In genomic region chr13:60225276-60225675, GRCm38 (mm10) we compare ENCODE assay signal across 19 mouse cellular contexts. TPM values are rescaled to one million over a fixed set of nuclear protein-coding genes. Genes with fewer than 3 reads are reported as not detected.
DNase-seq lines count a peak whose midpoint lies in the region; ATAC-seq and TF ChIP-seq lines count a peak whose summit lies in the region.
"Had no signal": no experiment of that assay in that cellular context is flagged by ENCODE, and none has a peak within 500 bp of the region (broad histone marks: within the 10 kb centered on the region; RNA-seq: fewer than 3 reads in every experiment).

No protein-coding gene starts in this region.

- peak overlapping the region; percentile 78 for H3K27ac ChIP-seq in kidney, postnatal 0 days
- peak overlapping the region; percentile 96; the same call in 1 of the 2 replicates for H3K27ac ChIP-seq in embryonic facial prominence, embryonic 13.5 days
- H3K27ac ChIP-seq in limb, embryonic 13.5 days = peak overlapping the region; percentile 94
- no peak overlapping the region for H3K27ac ChIP-seq in midbrain, postnatal 0 days (ENCODE audit: low read depth, low read length)
- H3K27ac ChIP-seq: liver, embryonic 14.5 days had no signal

- TF ChIP-seq CTCF in kidney, postnatal 0 days (IDR thresholded peaks at IDR 0.05; ENCODE audit: low read depth) = no peak
- no peak for TF ChIP-seq CTCF in midbrain, postnatal 0 days (IDR thresholded peaks at IDR 0.05)

- no peaks in the 10 kb centered on the region for H3K36me3 ChIP-seq in kidney, postnatal 0 days (ENCODE audit: insufficient read depth, low read length)
- no peaks in the 10 kb centered on the region for H3K36me3 ChIP-seq in embryonic facial prominence, embryonic 13.5 days
- H3K36me3 ChIP-seq in limb, embryonic 13.5 days = no peaks in the 10 kb centered on the region
- no peaks in the 10 kb centered on the region for H3K36me3 ChIP-seq in midbrain, postnatal 0 days (ENCODE audit: insufficient read depth, low read length)
- H3K36me3 ChIP-seq: heart, embryonic 10.5 days had no signal

- no peak overlapping the region for H3K4me3 ChIP-seq in kidney, postnatal 0 days (replicated peaks; ENCODE audit: low read depth, low read length)
- no peak overlapping the region for H3K4me3 ChIP-seq in embryonic facial prominence, embryonic 13.5 days
- H3K4me3 ChIP-seq in limb, embryonic 13.5 days = no peak overlapping the region
- H3K4me3 ChIP-seq in midbrain, postnatal 0 days (ENCODE audit: low read depth, low read length) = no peak overlapping the region

- no peak overlapping the region for H3K4me2 ChIP-seq in kidney, postnatal 0 days (ENCODE audit: low read length)
- H3K4me2 ChIP-seq in embryonic facial prominence, embryonic 13.5 days = no peak overlapping the region
- no peak overlapping the region for H3K4me2 ChIP-seq in limb, embryonic 13.5 days (replicated peaks)
- no peak overlapping the region for H3K4me2 ChIP-seq in midbrain, postnatal 0 days (ENCODE audit: low read depth, low read length, poor library complexity, severe bottlenecking)
- H3K4me2 ChIP-seq: midbrain, embryonic 11.5 days had no signal

- peaks cover 5% of the 10 kb centered on the region; the same call in 1 of the 2 replicates for H3K4me1 ChIP-seq in kidney, postnatal 0 days (replicated peaks; ENCODE audit: insufficient read depth, low read length)
- peaks cover 40% of the 10 kb centered on the region for H3K4me1 ChIP-seq in embryonic facial prominence, embryonic 13.5 days
- peaks cover 49% of the 10 kb centered on the region for H3K4me1 ChIP-seq in limb, embryonic 13.5 days
- no peaks in the 10 kb centered on the region for H3K4me1 ChIP-seq in midbrain, postnatal 0 days (ENCODE audit: insufficient read depth, low read length)

- no peaks in the 10 kb centered on the region for H3K27me3 ChIP-seq in kidney, postnatal 0 days (ENCODE audit: insufficient read depth, low read length)
- no peaks in the 10 kb centered on the region for H3K27me3 ChIP-seq in embryonic facial prominence, embryonic 13.5 days
- no peaks in the 10 kb centered on the region for H3K27me3 ChIP-seq in limb, embryonic 13.5 days
- H3K27me3 ChIP-seq in midbrain, postnatal 0 days (ENCODE audit: insufficient read depth, low read length) = no peaks in the 10 kb centered on the region
- H3K27me3 ChIP-seq: CH12.LX had no signal

- H3K9ac ChIP-seq in kidney, postnatal 0 days (ENCODE audit: low read depth, low read length) = no peak overlapping the region
- H3K9ac ChIP-seq in embryonic facial prominence, embryonic 13.5 days = no peak overlapping the region
- H3K9ac ChIP-seq in limb, embryonic 13.5 days = no peak overlapping the region
- H3K9ac ChIP-seq in midbrain, postnatal 0 days (replicated peaks; ENCODE audit: low read length, poor library complexity, severe bottlenecking) = no peak overlapping the region
- H3K9ac ChIP-seq: liver, embryonic 14.5 days had no signal

- H3K9me3 ChIP-seq in kidney, postnatal 0 days (replicated peaks; ENCODE audit: low read length) = no peaks in the 10 kb centered on the region
- H3K9me3 ChIP-seq in embryonic facial prominence, embryonic 13.5 days = no peaks in the 10 kb centered on the region
- H3K9me3 ChIP-seq in limb, embryonic 13.5 days = peaks cover 5% of the 10 kb centered on the region; the same call in 1 of the 2 replicates
- H3K9me3 ChIP-seq in midbrain, postnatal 0 days (ENCODE audit: low read length) = no peaks in the 10 kb centered on the region
- H3K9me3 ChIP-seq: heart, embryonic 10.5 days had no signal

- 44% methylated on average over 5 of the region's 5 CpGs for WGBS in kidney, postnatal 0 days
- 90% methylated on average over 5 of the region's 5 CpGs for WGBS in embryonic facial prominence, embryonic 13.5 days
- WGBS in limb, embryonic 13.5 days = 87% methylated on average over 5 of the region's 5 CpGs
- 91% methylated on average over 5 of the region's 5 CpGs for WGBS in midbrain, postnatal 0 days

- no peak for ATAC-seq in kidney, postnatal 0 days (replicated peaks; ENCODE audit: low FRiP score, low read depth)
- ATAC-seq in embryonic facial prominence, embryonic 13.5 days (ENCODE audit: insufficient number of reproducible peaks, insufficient read depth, low FRiP score, low TSS enrichment, low read depth) = no peak
- ATAC-seq in limb, embryonic 13.5 days (ENCODE audit: low FRiP score, low read depth) = no peak
- no peak for ATAC-seq in megakaryocyte, adult 5-6 weeks (ENCODE audit: poor library complexity, severe bottlenecking)
- no peak for ATAC-seq in midbrain, postnatal 0 days (ENCODE audit: low FRiP score)

- peak; percentile 48 for DNase-seq in heart, adult 11 months
- no peak for DNase-seq in heart, adult 8-10 months (ENCODE audit: low spot score)
- DNase-seq in kidney, postnatal 0 days (ENCODE audit: low spot score) = no peak
- no peak for DNase-seq in kidney, postnatal 10 days
- DNase-seq in midbrain, postnatal 0 days (ENCODE audit: low spot score) = no peak
- DNase-seq: cerebellum, adult 9-11 months; gastrocnemius, postnatal 10 days; layer of hippocampus, postnatal 36 days; lung, postnatal 4 days; thymus, adult 2 months had no signal

RNA-seq across cellular contexts. Expression of gene Gas1, which starts 48.1 kb away (rescaled TPM):
- total RNA-seq in heart, adult 8-10 months (2022) = 10 to 100 TPM; 17.6 to 23.8 (median 21.2) TPM
- 84.7 and 116 TPM in 2 replicates for polyA plus RNA-seq in kidney, postnatal 0 days (2015; fragmentation: Nextera tagmentation; extraction: Ambion mirVana)
- 188 and 209 TPM in 2 replicates for polyA plus RNA-seq in embryonic facial prominence, embryonic 13.5 days (2015; fragmentation: Nextera tagmentation; extraction: Ambion mirVana)
- 264 and 265 TPM in 2 replicates for polyA plus RNA-seq in limb, embryonic 13.5 days (2015; fragmentation: Nextera tagmentation; extraction: Ambion mirVana)
- total RNA-seq in megakaryocyte, adult 5-6 weeks (2015) = 0.27 TPM in 1 of 2 replicates, not detected in the other
- total RNA-seq in megakaryocyte, adult 5-6 weeks (2017) = not detected in 2 replicates
- total RNA-seq in midbrain, postnatal 0 days (2014; rRNA removed) = 40.9 and 53.4 TPM in 2 replicates
- 12.3 and 12.9 TPM in 2 replicates for polyA plus RNA-seq in midbrain, postnatal 0 days (2015; fragmentation: Nextera tagmentation; extraction: Ambion mirVana)
- total RNA-seq: CH12.LX; hematopoietic stem cell, adult 5-6 weeks; neutrophil, adult 5-6 weeks had no signal
